Mouse (Mus musculus) layer of hippocampus, adult 11-12 months (tissue): ENCODE results near the gene Spon1.

Source experiments
- DNase-seq: peaks from one replicate; pipeline ENCODE4 v3.0.0; 2022; ENCODE audit warnings: low spot score

The Spon1 gene

GRCm38 (mm10) chr7:114063534-114063933, 297.7 kb downstream of the Spon1 start:
- DNase-seq = no peak

GRCm38 (mm10) chr7:114063966-114064365, 298.2 kb downstream of the Spon1 start:
- DNase-seq = no peak

- DNase-seq = no peak
Measured at GRCm38 (mm10) chr7:114065407-114066185, 299.8 kb downstream of the Spon1 start.

GRCm38 (mm10) chr7:114066529-114067178, 300.9 kb downstream of the Spon1 start:
- DNase-seq = peak; percentile 91

GRCm38 (mm10) chr7:114068956-114069533, 303.2 kb downstream of the Spon1 start:
- DNase-seq = no peak

- DNase-seq = no peak
Measured at GRCm38 (mm10) chr7:114069726-114070457, 304.1 kb downstream of the Spon1 start.

GRCm38 (mm10) chr7:114070458-114070840, 304.7 kb downstream of the Spon1 start:
- no peak for DNase-seq

GRCm38 (mm10) chr7:114071395-114071794, 305.6 kb downstream of the Spon1 start:
- DNase-seq = no peak

- DNase-seq = no peak
Measured at GRCm38 (mm10) chr7:114071851-114072616, 306.2 kb downstream of the Spon1 start.

- no peak for DNase-seq
Measured at GRCm38 (mm10) chr7:114074133-114074532, 308.3 kb downstream of the Spon1 start.

- DNase-seq = no peak
Measured at GRCm38 (mm10) chr7:114074595-114074994, 308.8 kb downstream of the Spon1 start.

GRCm38 (mm10) chr7:114079343-114079742, 313.5 kb downstream of the Spon1 start:
- DNase-seq = no peak

GRCm38 (mm10) chr7:114080250-114080649, 314.5 kb downstream of the Spon1 start:
- no peak for DNase-seq

GRCm38 (mm10) chr7:114081633-114082420, 316.0 kb downstream of the Spon1 start:
- no peak for DNase-seq

- no peak for DNase-seq
Measured at GRCm38 (mm10) chr7:114083088-114083487, 317.3 kb downstream of the Spon1 start.

- DNase-seq = no peak
Measured at GRCm38 (mm10) chr7:114083760-114084159, 318.0 kb downstream of the Spon1 start.

- DNase-seq = no peak
Measured at GRCm38 (mm10) chr7:114086021-114086710, 320.4 kb downstream of the Spon1 start.

- no peak for DNase-seq
Measured at GRCm38 (mm10) chr7:114087341-114087740, 321.5 kb downstream of the Spon1 start.

- DNase-seq = no peak
Measured at GRCm38 (mm10) chr7:114087986-114088385, 322.2 kb downstream of the Spon1 start.

GRCm38 (mm10) chr7:114088918-114089317, 323.1 kb downstream of the Spon1 start:
- DNase-seq = no peak
